Mouse (Mus musculus) MEL (cell line): Measurements from ENCODE around the gene Fam219a. TPM values are rescaled to one million over a fixed set of nuclear protein-coding genes. Genes with fewer than 3 reads are reported as not detected.

Source experiments
- DNase-seq: peaks from one replicate; pipeline ENCODE4 v3.0.0; 2011; ENCODE audit warnings: low read depth, low spot score
- H3K27ac ChIP-seq: 2 replicates; pipeline ENCODE4 v1.5.1; 2012; ENCODE audit warnings: low read depth, mild to moderate bottlenecking, control low read depth, low read length, moderate library complexity; ENCODE audit not compliant: control insufficient read depth
- H3K27me3 ChIP-seq, 2 experiments: fragments of 150-350 bp in 1 of 2; sonication (generic) in 1 of 2; 2 replicates each; pipeline ENCODE4 v1.6.1; 2012; ENCODE audit warnings: low read length in 2 of 2, mild to moderate bottlenecking in 2 of 2, improper control_type of control experiment in 1 of 2, moderate library complexity in 1 of 2; ENCODE audit not compliant: insufficient read depth in 2 of 2, control insufficient read depth in 1 of 2
- H3K36me3 ChIP-seq, 2 experiments: 2 replicates each; pipeline ENCODE4 v1.6.1; 2012 to 2014; ENCODE audit warnings: low read length in 2 of 2, improper control_type of control experiment in 1 of 2, inconsistent platforms in 1 of 2, mild to moderate bottlenecking in 1 of 2; ENCODE audit not compliant: insufficient read depth in 2 of 2, control insufficient read depth in 1 of 2
- H3K4me1 ChIP-seq, 2 experiments: fragments of 150-350 bp in 1 of 2; sonication (generic) in 1 of 2; 2 replicates each; pipeline ENCODE4 v1.6.1; 2012; ENCODE audit warnings: low read length in 2 of 2, improper control_type of control experiment in 1 of 2, mild to moderate bottlenecking in 1 of 2; ENCODE audit not compliant: insufficient read depth in 2 of 2, control insufficient read depth in 1 of 2
- H3K4me3 ChIP-seq, 2 experiments: fragments of 150-350 bp in 1 of 2; sonication (generic) in 1 of 2; 2 replicates each; pipeline ENCODE4 v1.5.1; 2012; ENCODE audit warnings: low read depth in 2 of 2, low read length in 2 of 2, mild to moderate bottlenecking in 2 of 2, moderate library complexity in 2 of 2, control low read depth in 1 of 2, improper control_type of control experiment in 1 of 2; ENCODE audit not compliant: control insufficient read depth in 1 of 2, insufficient read depth in 1 of 2
- H3K79me2 ChIP-seq: 2 replicates; pipeline ENCODE4 v1.6.1; 2012; ENCODE audit warnings: mild to moderate bottlenecking, low read length, moderate library complexity; ENCODE audit not compliant: control insufficient read depth, poor library complexity, insufficient read depth
- H3K9ac ChIP-seq: 2 replicates; pipeline ENCODE4 v1.6.1; 2012; ENCODE audit warnings: low read depth, mild to moderate bottlenecking, control low read depth, low read length, moderate library complexity; ENCODE audit not compliant: control insufficient read depth, poor library complexity, severe bottlenecking
- H3K9me3 ChIP-seq: fragments of 150-350 bp; sonication (generic); replicated peaks from 2 replicates; pipeline ENCODE4 v1.6.1; 2012; ENCODE audit warnings: mild to moderate bottlenecking, low read length, improper control_type of control experiment, moderate library complexity; ENCODE audit not compliant: insufficient read depth
- CHD1 ChIP-seq: IDR thresholded peaks from 2 replicates; pipeline ENCODE4 v1.6.1; 2012; ENCODE audit warnings: low read depth, mild to moderate bottlenecking, inconsistent platforms, low read length, improper control_type of control experiment
- ELF1 ChIP-seq: IDR thresholded peaks from 2 replicates; pipeline ENCODE4 v1.6.1; 2014; ENCODE audit warnings: low read depth, mild to moderate bottlenecking, inconsistent platforms, low read length, improper control_type of control experiment, moderate library complexity
- ETS1 ChIP-seq: IDR thresholded peaks from 2 replicates; pipeline ENCODE4 v1.6.1; 2012; ENCODE audit warnings: low read depth, mild to moderate bottlenecking, inconsistent platforms, low read length, improper control_type of control experiment, moderate library complexity
- GATA1 ChIP-seq: IDR thresholded peaks from 2 replicates; pipeline ENCODE4 v1.6.1; 2011; ENCODE audit warnings: low read depth, low read length, improper control_type of control experiment
- JUND ChIP-seq: IDR thresholded peaks from 2 replicates; pipeline ENCODE4 v1.6.1; 2011; ENCODE audit warnings: low read depth, mild to moderate bottlenecking, improper control_type of control experiment, low read length
- KAT2A ChIP-seq: conservative IDR thresholded peaks from 2 replicates; pipeline ENCODE4 v1.6.1; 2012; ENCODE audit warnings: low read depth, low read length, improper control_type of control experiment, inconsistent platforms
- MAFK ChIP-seq: IDR thresholded peaks from 2 replicates; pipeline ENCODE4 v1.6.1; 2011; ENCODE audit warnings: low read depth, mild to moderate bottlenecking, low read length, improper control_type of control experiment, borderline replicate concordance
- RCOR1 ChIP-seq: IDR thresholded peaks from 2 replicates; pipeline ENCODE4 v1.6.1; 2012; ENCODE audit warnings: low read depth, mild to moderate bottlenecking, inconsistent platforms, low read length, improper control_type of control experiment
- SMC3 ChIP-seq: IDR thresholded peaks from 2 replicates; pipeline ENCODE4 v1.6.1; 2011; ENCODE audit warnings: low read depth, low read length, improper control_type of control experiment
- TCF12 ChIP-seq: IDR thresholded peaks from 2 replicates; pipeline ENCODE4 v1.6.1; 2014; ENCODE audit warnings: low read depth, mild to moderate bottlenecking, inconsistent platforms, low read length, improper control_type of control experiment, moderate library complexity
- USF1 ChIP-seq: IDR thresholded peaks from 2 replicates; pipeline ENCODE4 v1.6.1; 2014; ENCODE audit warnings: low read depth, mild to moderate bottlenecking, inconsistent platforms, low read length, improper control_type of control experiment, moderate library complexity
- ZC3H11A ChIP-seq: IDR thresholded peaks from 2 replicates; pipeline ENCODE4 v1.6.1; 2012; ENCODE audit warnings: low read depth, mild to moderate bottlenecking, inconsistent platforms, low read length, improper control_type of control experiment
- ZKSCAN1 ChIP-seq: IDR thresholded peaks from 2 replicates; pipeline ENCODE4 v1.6.1; 2012; ENCODE audit warnings: low read depth, mild to moderate bottlenecking, inconsistent platforms, low read length, improper control_type of control experiment, moderate library complexity
- ZNF384 ChIP-seq: IDR thresholded peaks from 2 replicates; pipeline ENCODE4 v1.6.1; 2012; ENCODE audit warnings: low read depth, mild to moderate bottlenecking, inconsistent platforms, low read length, improper control_type of control experiment
- polyA plus RNA-seq, 2 experiments: library from polyadenylated mRNA; stranded (reverse) in 1 of 2; unstranded in 1 of 2; fragments of >175 nt in 1 of 2; fragments of >200 nt in 1 of 2; gene quantifications; 2 replicates each; pipeline versions ENCODE4 v1.2.1 to v1.2.4; 2012; ENCODE audit warnings: low replicate concordance in 2 of 2, low read depth in 1 of 2; ENCODE audit not compliant: insufficient read length in 2 of 2, insufficient read depth in 1 of 2, missing spikeins in 1 of 2
- total RNA-seq: library from RNA; depleted of rRNA; stranded (reverse); fragments of 300-350 nt; gene quantifications from 2 replicates; pipeline ENCODE4 v1.2.3, GENCODE M21; 2012

The Fam219a gene
- total and polyA plus RNA-seq, 3 experiments, result 0.85 to 3.8 TPM; not detected in 1

DNA sequence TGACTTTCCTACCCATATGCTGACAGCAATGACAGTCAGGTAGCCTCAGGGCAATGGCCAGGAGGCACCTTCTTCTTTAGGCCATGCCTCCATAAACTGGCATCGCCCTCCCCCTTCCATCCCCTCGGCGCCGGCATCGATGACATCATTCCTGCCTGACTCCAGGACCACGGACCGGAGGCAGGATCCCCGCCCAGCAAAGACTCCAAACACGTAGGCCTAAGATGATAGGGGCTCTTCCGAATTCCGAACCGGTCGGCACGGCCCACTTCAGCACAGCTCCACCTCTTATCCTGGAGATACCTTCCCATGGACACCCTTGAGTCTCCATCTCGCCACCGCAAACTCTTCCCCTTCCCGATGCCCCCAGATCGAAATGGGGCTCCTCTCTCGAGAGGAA is 1.1 kb downstream of the Fam219a start:
- no peak for DNase-seq
- H3K27me3 ChIP-seq, result peaks cover 1 to 3% of the 10 kb centered on the region in 2 experiments; a peak in 3 of 4 replicates
- TF ChIP-seq GATA1, result no peak
- no peak for TF ChIP-seq KAT2A
- no peak for TF ChIP-seq CHD1
- no peak for TF ChIP-seq ETS1
- TF ChIP-seq ZKSCAN1, result no peak
- no peak for TF ChIP-seq USF1
- no peak for TF ChIP-seq MAFK
- TF ChIP-seq SMC3, result no peak
- TF ChIP-seq ELF1, result no peak
- TF ChIP-seq, all 39 proteins: peak for 0
- H3K9me3 ChIP-seq, result no peaks in the 10 kb centered on the region
- H3K9ac ChIP-seq, result no peak overlapping the region
- peaks cover 0 to 2% of the 10 kb centered on the region in 2 experiments; a peak in 1 of 4 replicates for H3K36me3 ChIP-seq
- H3K27ac ChIP-seq, result no peak overlapping the region
- no peak overlapping the region for H3K4me3 ChIP-seq
- H3K4me1 ChIP-seq, result peaks cover 0 to 7% of the 10 kb centered on the region in 2 experiments; a peak in 2 of 4 replicates
- no peaks in the 10 kb centered on the region for H3K79me2 ChIP-seq

DNA sequence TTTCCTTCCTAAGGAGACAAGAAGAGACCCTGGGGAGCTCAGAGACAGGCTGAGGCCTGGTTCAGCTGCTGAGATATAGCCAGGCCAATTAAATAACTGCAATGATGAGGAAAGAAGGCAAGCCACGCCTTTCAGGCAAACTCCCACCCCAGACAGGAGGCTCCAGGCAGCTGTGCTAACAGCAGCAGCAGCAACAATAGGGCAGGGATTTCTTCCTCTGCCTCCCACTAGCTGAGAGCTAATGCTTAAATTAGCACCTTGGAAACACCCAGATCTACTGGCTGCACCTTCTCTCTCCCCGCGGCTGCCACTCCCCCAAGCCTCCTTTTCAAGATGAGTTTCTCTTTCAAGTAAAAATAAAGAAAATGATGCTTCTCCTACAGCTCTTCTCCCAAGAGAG is 3.2 kb downstream of the Fam219a start:
- Histone ChIP-seq H3K9me3 (no peaks in the 10 kb centered on the region), H3K4me3 (no peak overlapping the region), H3K36me3 (peaks cover 0 to 2% of the 10 kb centered on the region in 2 experiments; a peak in 1 of 4 replicates), H3K9ac (no peak overlapping the region), H3K4me1 (peaks cover 0 to 7% of the 10 kb centered on the region in 2 experiments; a peak in 2 of 4 replicates), H3K27ac (no peak overlapping the region), H3K79me2 (no peaks in the 10 kb centered on the region), H3K27me3 (no peaks in the 10 kb centered on the region)
- TF ChIP-seq ZC3H11A (no peak), TCF12 (no peak), USF1 (no peak)
- no peak for DNase-seq

DNA sequence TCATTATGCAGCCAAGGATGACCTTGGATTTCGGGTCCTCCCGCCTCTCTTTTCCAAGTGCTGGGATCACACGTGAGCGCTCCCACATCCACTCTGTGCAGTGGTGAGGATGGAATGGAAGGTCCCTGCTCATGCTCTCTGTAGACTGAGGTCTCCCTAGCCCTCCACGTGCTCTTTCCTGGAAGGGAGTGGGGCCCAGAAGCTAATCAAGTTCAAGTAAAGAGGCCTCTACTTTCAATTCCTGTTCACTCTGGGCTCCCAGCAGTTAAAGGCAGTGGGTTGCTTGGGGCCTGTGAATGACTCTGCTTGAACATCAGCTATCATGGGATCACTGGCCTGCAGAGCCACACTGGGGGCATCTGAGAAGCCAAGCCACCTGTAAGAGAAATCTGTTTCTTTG is 6.0 kb downstream of the Fam219a start:
- no peaks in the 10 kb centered on the region for H3K27me3 ChIP-seq
- no peak for DNase-seq
- H3K9ac ChIP-seq, result no peak overlapping the region
- H3K27ac ChIP-seq, result no peak overlapping the region
- no peaks in the 10 kb centered on the region for H3K36me3 ChIP-seq
- no peaks in the 10 kb centered on the region for H3K9me3 ChIP-seq
- no peak overlapping the region for H3K4me3 ChIP-seq
- TF ChIP-seq RCOR1 (no peak), ZNF384 (no peak), JUND (no peak)
- TF ChIP-seq, all 39 proteins: peak for 0
- H3K4me1 ChIP-seq, result no peaks in the 10 kb centered on the region
- H3K79me2 ChIP-seq, result no peaks in the 10 kb centered on the region
